Mouse (Mus musculus) heart, embryonic 14.5 days (tissue): ENCODE measurements around the gene Fgfr3. TPM values are rescaled to one million over a fixed set of nuclear protein-coding genes. Genes with fewer than 3 reads are reported as not detected.
A peak's percentile ranks its signal among the peaks of the same experiment; 100 is the strongest.

Experiments used
- ATAC-seq: fragments of 200-750 bp; cut with Nextera tagmentation; 2 replicates; pipeline ENCODE4 v1.8.0; 2017; ENCODE audit warnings: low read depth, moderate TSS enrichment; ENCODE audit not compliant: insufficient number of reproducible peaks, insufficient read depth, low FRiP score
- H3K27ac ChIP-seq, 2 experiments: fragments of 200-500 bp in 1 of 2; fragments of 300-500 bp in 1 of 2; sonication (generic) in 1 of 2; replicated peaks in 1 of 2; 2 replicates each; pipeline ENCODE4 v1.5.1; 2012 to 2014; ENCODE audit warnings: low read depth in 2 of 2, low read length in 2 of 2, control low read depth in 1 of 2, mild to moderate bottlenecking in 1 of 2, mixed read lengths in 1 of 2; ENCODE audit not compliant: control insufficient read depth in 1 of 2, insufficient read depth in 1 of 2
- H3K27me3 ChIP-seq: fragments of 300-500 bp; sonication (generic); 2 replicates; pipeline ENCODE4 v1.6.1; 2014; ENCODE audit warnings: mild to moderate bottlenecking, low read length, control low read depth; ENCODE audit not compliant: control insufficient read depth, insufficient read depth
- H3K36me3 ChIP-seq: fragments of 300-500 bp; sonication (generic); 2 replicates; pipeline ENCODE4 v1.6.1; 2014; ENCODE audit warnings: mild to moderate bottlenecking, control low read depth, low read length, mixed read lengths; ENCODE audit not compliant: control insufficient read depth, insufficient read depth
- H3K4me1 ChIP-seq, 2 experiments: fragments of 200-500 bp in 1 of 2; fragments of 300-500 bp in 1 of 2; sonication (generic) in 1 of 2; 2 replicates each; pipeline ENCODE4 v1.6.1; 2012 to 2014; ENCODE audit warnings: low read length in 2 of 2, control low read depth in 1 of 2, mixed read lengths in 1 of 2; ENCODE audit not compliant: control insufficient read depth in 2 of 2, insufficient read depth in 2 of 2
- H3K4me2 ChIP-seq: fragments of 300-500 bp; sonication (generic); 2 replicates; pipeline ENCODE4 v1.6.1; 2014; ENCODE audit warnings: mild to moderate bottlenecking, low read length
- H3K4me3 ChIP-seq, 2 experiments: fragments of 200-500 bp in 1 of 2; fragments of 300-500 bp in 1 of 2; sonication (generic) in 1 of 2; 2 replicates each; pipeline ENCODE4 v1.5.1; 2012 to 2014; ENCODE audit warnings: low read length in 2 of 2, mild to moderate bottlenecking in 2 of 2, control low read depth in 1 of 2, low read depth in 1 of 2, moderate library complexity in 1 of 2; ENCODE audit not compliant: control insufficient read depth in 1 of 2, insufficient read depth in 1 of 2
- H3K9ac ChIP-seq: fragments of 300-500 bp; sonication (generic); 2 replicates; pipeline ENCODE4 v1.6.1; 2014; ENCODE audit warnings: mild to moderate bottlenecking, low read length
- H3K9me3 ChIP-seq: fragments of 300-500 bp; sonication (generic); 2 replicates; pipeline ENCODE4 v1.6.1; 2016; ENCODE audit warnings: low read length, control low read depth; ENCODE audit not compliant: control insufficient read depth
- WGBS: fragments of 180-500 bp; shearing (Covaris S2); extraction: QIAGEN DNeasy Blood & Tissue Kit; methylation state at CpG from one replicate; pipeline ENCODE4 v1.1.7; 2014; 5-methylcytosine and 5-hydroxymethylcytosine counted together
- polyA plus RNA-seq: library from polyadenylated mRNA; unstranded; fragments of >200 nt; fragmentation: Nextera tagmentation; extraction: Ambion mirVana; gene quantifications from 2 replicates; pipeline ENCODE4 v1.2.1, GENCODE M21; 2014

Gene Fgfr3
- polyA plus RNA-seq, 1 experiment from 2014 or later: 3.1 TPM

- H3K4me2 ChIP-seq: peak overlapping the region; percentile 47
- peak overlapping the region; percentile 44 for H3K9ac ChIP-seq
- H3K4me1 ChIP-seq: peaks cover 34 to 40% of the 10 kb centered on the region in 2 experiments
- ATAC-seq: no peak
- peaks cover 18% of the 10 kb centered on the region for H3K27me3 ChIP-seq
- WGBS: 10% methylated on average over 24 of the region's 24 CpGs
- H3K27ac ChIP-seq: peak overlapping the region in 1 of 2 experiments; percentile 22; a peak in 1 of 4 replicates
- H3K9me3 ChIP-seq: no peaks in the 10 kb centered on the region
- no peak overlapping the region for H3K4me3 ChIP-seq
- no peaks in the 10 kb centered on the region for H3K36me3 ChIP-seq
Observed at GRCm38 (mm10) chr5:33692393-33692792, 29.1 kb upstream of the Fgfr3 start.

DNA sequence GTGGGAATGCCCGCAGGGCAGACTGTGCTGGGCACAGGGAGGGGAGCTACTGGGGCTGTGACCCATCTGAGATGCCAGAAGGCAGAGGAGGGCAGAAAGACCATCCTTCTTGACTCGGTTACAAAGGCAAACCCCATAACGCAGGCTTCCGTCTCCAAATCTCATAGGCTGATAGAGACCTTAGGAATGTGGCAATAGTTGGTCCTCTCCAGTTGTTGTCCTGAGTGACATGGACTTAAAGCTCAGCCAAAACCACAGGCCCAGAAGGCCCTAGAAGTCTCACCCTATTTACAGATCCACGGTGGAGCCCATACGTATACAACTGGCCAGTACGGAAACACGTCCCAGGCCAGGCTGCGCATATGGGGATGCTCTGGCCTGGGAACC lies 27.0 kb upstream of the Fgfr3 start:
- WGBS: 77% methylated on average over 9 of the region's 9 CpGs
- Histone ChIP-seq H3K9me3 (no peaks in the 10 kb centered on the region), H3K27ac (no peak overlapping the region), H3K4me3 (peak overlapping the region in 1 of 2 experiments; percentile 55; a peak in 1 of 4 replicates), H3K4me2 (no peak overlapping the region), H3K9ac (no peak overlapping the region), H3K27me3 (peaks cover 18% of the 10 kb centered on the region), H3K36me3 (no peaks in the 10 kb centered on the region), H3K4me1 (peaks cover 27 to 37% of the 10 kb centered on the region in 2 experiments)
- ATAC-seq: no peak

- Histone ChIP-seq H3K27ac (0 out of 4 replicates have a peak overlapping the region, but pooled peaks of 1 of the 2 experiments have one; percentile 1), H3K36me3 (no peaks in the 10 kb centered on the region), H3K4me1 (peaks cover 27 to 35% of the 10 kb centered on the region in 2 experiments), H3K4me3 (peak overlapping the region; percentile 39 to 55), H3K9me3 (no peaks in the 10 kb centered on the region), H3K9ac (peak overlapping the region; percentile 77), H3K4me2 (peak overlapping the region; percentile 97), H3K27me3 (peaks cover 18% of the 10 kb centered on the region)
- ATAC-seq: 0 out of 2 replicates have a peak, but pooled peaks have one; percentile 23
- WGBS: 6% methylated on average over 66 of the region's 71 CpGs
Observed at GRCm38 (mm10) chr5:33694848-33695717, 26.4 kb upstream of the Fgfr3 start.

DNA sequence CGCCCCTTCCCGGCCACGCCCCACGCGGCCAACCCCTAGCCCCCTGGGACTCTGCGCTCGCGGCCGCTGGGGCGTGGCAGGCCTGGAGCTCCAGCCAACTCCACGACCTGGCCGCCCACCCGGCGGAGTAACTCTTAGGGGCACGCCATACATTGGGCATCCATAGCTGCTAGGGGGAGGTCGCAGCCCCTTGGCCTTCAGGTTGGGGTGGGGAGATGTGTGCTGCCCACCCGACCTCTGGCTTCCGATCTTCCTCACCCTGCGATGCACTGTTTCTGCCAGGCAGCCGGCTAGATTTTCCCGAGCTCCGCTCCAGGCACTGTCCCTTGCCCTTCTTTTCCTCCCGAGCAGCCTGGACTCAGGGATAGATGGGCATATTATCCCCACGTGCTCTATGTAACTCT lies 25.8 kb upstream of the Fgfr3 start:
- H3K4me1 ChIP-seq: peaks cover 29 to 39% of the 10 kb centered on the region in 2 experiments
- peak overlapping the region; percentile 97 for H3K4me2 ChIP-seq
- H3K4me3 ChIP-seq: peak overlapping the region; percentile 39 to 55
- 0 out of 2 replicates have a peak, but pooled peaks have one; percentile 7 for ATAC-seq
- no peaks in the 10 kb centered on the region for H3K9me3 ChIP-seq
- H3K36me3 ChIP-seq: no peaks in the 10 kb centered on the region
- H3K9ac ChIP-seq: peak overlapping the region; percentile 77
- 6% methylated on average over 24 of the region's 24 CpGs for WGBS
- peaks cover 18% of the 10 kb centered on the region for H3K27me3 ChIP-seq
- 0 out of 4 replicates have a peak overlapping the region, but pooled peaks of 1 of the 2 experiments have one; percentile 1 for H3K27ac ChIP-seq

GRCm38 (mm10) chr5:33696430-33696829 lies 25.0 kb upstream of the Fgfr3 start:
- H3K36me3 ChIP-seq: no peaks in the 10 kb centered on the region
- no peak overlapping the region for H3K4me3 ChIP-seq
- H3K4me1 ChIP-seq: peaks cover 29 to 39% of the 10 kb centered on the region in 2 experiments
- peaks cover 18% of the 10 kb centered on the region for H3K27me3 ChIP-seq
- ATAC-seq: no peak
- no peaks in the 10 kb centered on the region for H3K9me3 ChIP-seq
- H3K27ac ChIP-seq: no peak overlapping the region
- no peak overlapping the region for H3K9ac ChIP-seq
- H3K4me2 ChIP-seq: no peak overlapping the region
- 76% methylated on average over 5 of the region's 5 CpGs for WGBS

DNA sequence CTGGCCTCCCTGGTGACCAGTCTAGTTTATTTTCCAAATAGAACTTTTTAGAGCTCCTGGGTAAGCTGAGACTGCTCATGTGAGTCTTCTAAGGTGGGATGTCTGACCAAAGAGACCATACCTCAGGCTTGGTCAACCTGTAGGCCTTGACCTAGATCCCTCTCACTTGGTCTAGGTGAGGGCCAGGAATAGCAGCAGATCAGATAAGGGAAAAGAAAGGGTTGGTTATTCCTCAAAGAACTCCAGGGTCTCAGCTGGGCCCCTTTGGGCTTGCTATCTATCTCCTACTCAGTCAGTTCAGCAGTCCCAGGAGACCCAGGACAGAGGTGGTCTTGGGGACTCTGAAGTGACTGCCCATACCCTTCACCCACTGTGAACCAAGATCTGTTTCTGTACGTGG lies 23.9 kb upstream of the Fgfr3 start:
- H3K4me3 ChIP-seq: no peak overlapping the region
- no peak overlapping the region for H3K4me2 ChIP-seq
- WGBS: 70% methylated on average over 1 of the region's 1 CpGs
- ATAC-seq: no peak
- no peak overlapping the region for H3K27ac ChIP-seq
- H3K27me3 ChIP-seq: peaks cover 18% of the 10 kb centered on the region
- peaks cover 27 to 32% of the 10 kb centered on the region in 2 experiments for H3K4me1 ChIP-seq
- H3K36me3 ChIP-seq: no peaks in the 10 kb centered on the region
- no peaks in the 10 kb centered on the region for H3K9me3 ChIP-seq
- no peak overlapping the region for H3K9ac ChIP-seq

DNA sequence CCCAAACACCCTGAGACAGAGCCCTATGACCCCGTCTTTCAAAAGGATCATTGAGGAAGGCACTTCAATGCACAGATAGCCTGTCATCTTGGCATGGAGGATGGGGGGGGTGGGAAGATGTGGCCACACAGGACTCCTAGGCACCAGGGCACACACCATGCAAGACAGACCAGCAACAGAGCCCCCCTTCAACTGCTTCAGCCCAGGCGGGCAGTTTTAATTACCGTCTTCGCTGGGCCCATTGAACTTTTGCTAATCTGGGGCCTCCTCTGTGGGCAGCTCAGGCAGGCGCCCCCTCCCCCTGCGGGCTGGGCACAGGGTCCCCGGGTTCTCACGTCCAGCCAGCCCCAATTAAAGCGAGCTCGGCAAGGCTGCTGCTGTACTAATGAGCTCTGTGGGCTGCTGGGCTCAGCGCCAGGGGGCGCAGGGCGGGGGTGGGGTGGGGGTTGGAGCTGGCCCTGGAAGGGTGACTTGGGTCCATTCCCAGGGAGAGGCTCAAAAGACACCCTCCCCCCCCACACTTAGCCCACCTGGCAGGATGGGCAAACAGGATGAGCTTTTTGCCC lies 23.4 kb upstream of the Fgfr3 start:
- peaks cover 18% of the 10 kb centered on the region for H3K27me3 ChIP-seq
- H3K9ac ChIP-seq: no peak overlapping the region
- ATAC-seq: no peak
- H3K4me2 ChIP-seq: no peak overlapping the region
- H3K4me1 ChIP-seq: peaks cover 22 to 29% of the 10 kb centered on the region in 2 experiments
- H3K27ac ChIP-seq: no peak overlapping the region
- no peak overlapping the region for H3K4me3 ChIP-seq
- no peaks in the 10 kb centered on the region for H3K9me3 ChIP-seq
- H3K36me3 ChIP-seq: no peaks in the 10 kb centered on the region
- 31% methylated on average over 13 of the region's 13 CpGs for WGBS
